Mouse (Mus musculus) lung, embryonic 14.5 days (tissue): ENCODE data around the gene Mpz. TPM values are rescaled to one million over a fixed set of nuclear protein-coding genes. Genes with fewer than 3 reads are reported as not detected.

Experiments used
- ATAC-seq: fragments of 200-750 bp; cut with Nextera tagmentation; 2 replicates; pipeline ENCODE4 v1.8.0; 2017; ENCODE audit warnings: mild to moderate bottlenecking, moderate TSS enrichment, moderate library complexity; ENCODE audit not compliant: insufficient read depth
- DNase-seq: peaks from one replicate; pipeline ENCODE4 v3.0.0-alpha.2; 2015
- H3K27ac ChIP-seq: fragments of 300-500 bp; sonication (generic); 2 replicates; pipeline ENCODE4 v1.5.1; 2014; ENCODE audit warnings: low read depth, mild to moderate bottlenecking, moderate library complexity
- H3K27me3 ChIP-seq: fragments of 300-500 bp; sonication (generic); 2 replicates; pipeline ENCODE4 v1.6.1; 2014; ENCODE audit warnings: low read length, control low read depth; ENCODE audit not compliant: insufficient read depth
- H3K36me3 ChIP-seq: fragments of 300-500 bp; sonication (generic); 2 replicates; pipeline ENCODE4 v1.6.1; 2014; ENCODE audit warnings: control low read depth; ENCODE audit not compliant: insufficient read depth
- H3K4me1 ChIP-seq: fragments of 300-500 bp; sonication (generic); 2 replicates; pipeline ENCODE4 v1.6.1; 2014; ENCODE audit warnings: antibody characterized with exemption, control low read depth; ENCODE audit not compliant: insufficient read depth
- H3K4me2 ChIP-seq: fragments of 300-500 bp; sonication (generic); 2 replicates; pipeline ENCODE4 v1.6.1; 2014; ENCODE audit warnings: mild to moderate bottlenecking
- H3K4me3 ChIP-seq: fragments of 300-500 bp; sonication (generic); 2 replicates; pipeline ENCODE4 v1.5.1; 2014; ENCODE audit warnings: low read depth, low read length
- H3K9ac ChIP-seq: fragments of 300-500 bp; sonication (generic); 2 replicates; pipeline ENCODE4 v1.6.1; 2014
- H3K9me3 ChIP-seq: fragments of 300-500 bp; sonication (generic); 2 replicates; pipeline ENCODE4 v1.6.1; 2016; ENCODE audit warnings: low read depth, low read length, control low read depth
- CTCF ChIP-seq: IDR thresholded peaks from 2 replicates; pipeline ENCODE4 v1.5.1; 2016; ENCODE audit warnings: antibody characterized with exemption, low read depth
- WGBS: fragments of 180-500 bp; shearing (Covaris S2); extraction: QIAGEN DNeasy Blood & Tissue Kit; methylation state at CpG from one replicate; pipeline ENCODE4 v1.1.7; 2014; 5-methylcytosine and 5-hydroxymethylcytosine counted together
- polyA plus RNA-seq: library from polyadenylated mRNA; unstranded; fragments of >200 nt; fragmentation: Nextera tagmentation; extraction: Ambion mirVana; gene quantifications from 2 replicates; pipeline ENCODE4 v1.2.1, GENCODE M21; 2014

Gene Mpz
- polyA plus RNA-seq, 1 experiment from 2014 or later, result 0.24 TPM

DNA sequence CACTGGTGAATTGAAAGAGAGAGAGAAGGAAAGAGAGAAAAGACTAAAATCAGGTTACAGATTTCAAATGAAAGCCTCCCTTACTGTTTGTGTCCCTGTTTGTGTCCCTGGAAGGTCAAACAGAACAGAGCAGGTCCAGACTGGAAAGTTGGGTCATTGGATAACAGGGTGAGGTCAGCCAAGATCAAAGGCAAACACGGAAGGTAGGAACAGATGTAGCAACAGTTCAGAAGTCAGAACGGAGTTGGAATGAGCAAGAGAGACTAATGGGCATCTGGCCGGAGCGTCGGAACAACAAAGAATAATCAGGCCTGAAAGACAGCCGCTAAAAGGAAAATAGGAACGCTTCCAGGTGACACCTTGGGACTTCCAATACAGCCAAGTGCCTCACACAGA is 53.7 kb downstream of the Mpz start:
- no peak for TF ChIP-seq CTCF
- H3K9ac ChIP-seq, result no peak overlapping the region
- ATAC-seq, result no peak
- H3K4me2 ChIP-seq, result no peak overlapping the region
- no peaks in the 10 kb centered on the region for H3K4me1 ChIP-seq
- H3K9me3 ChIP-seq, result no peaks in the 10 kb centered on the region
- 59% methylated on average over 7 of the region's 7 CpGs for WGBS
- no peak overlapping the region for H3K4me3 ChIP-seq
- no peaks in the 10 kb centered on the region for H3K36me3 ChIP-seq
- H3K27ac ChIP-seq, result no peak overlapping the region
- no peak for DNase-seq
- no peaks in the 10 kb centered on the region for H3K27me3 ChIP-seq

DNA sequence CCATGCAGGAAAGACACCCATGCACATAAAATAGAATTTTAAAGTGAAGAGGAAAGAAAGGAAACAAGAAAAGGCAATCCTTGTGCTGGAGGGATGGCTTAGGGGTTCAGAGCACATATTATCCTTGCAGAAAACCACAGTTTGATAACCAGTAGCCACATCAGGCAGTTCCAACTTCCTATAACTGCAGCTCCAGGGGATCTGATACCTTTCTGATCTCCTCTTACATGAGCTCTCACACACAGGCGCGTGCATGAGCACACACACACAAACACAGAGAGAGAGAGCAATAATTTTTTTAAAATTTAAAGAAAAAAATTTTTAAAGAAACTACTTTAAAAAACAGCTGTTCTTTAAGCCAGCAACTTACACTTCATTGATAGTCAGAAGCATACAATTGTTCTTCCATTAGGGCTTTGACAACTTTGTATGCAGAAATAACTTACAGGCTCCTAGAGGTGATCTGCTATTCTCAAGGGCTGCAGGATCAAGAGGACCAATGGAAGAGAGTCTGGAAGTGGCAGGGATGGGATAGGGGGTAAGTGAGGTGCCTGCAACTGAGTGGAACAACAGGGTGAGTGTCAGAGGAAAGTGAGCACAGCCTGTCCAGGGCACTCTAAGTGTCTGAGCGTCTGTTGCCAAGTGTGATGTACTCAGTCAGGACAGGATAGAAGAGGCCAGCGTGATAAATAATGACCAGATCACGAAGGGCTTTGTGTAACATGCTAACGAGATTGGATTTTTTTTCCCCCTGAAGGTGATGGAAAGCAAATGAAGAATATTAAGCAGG is 55.4 kb downstream of the Mpz start:
- Histone ChIP-seq H3K36me3 (no peaks in the 10 kb centered on the region), H3K4me2 (no peak overlapping the region), H3K27me3 (no peaks in the 10 kb centered on the region), H3K9me3 (no peaks in the 10 kb centered on the region), H3K9ac (no peak overlapping the region), H3K27ac (no peak overlapping the region), H3K4me3 (no peak overlapping the region), H3K4me1 (no peaks in the 10 kb centered on the region)
- ATAC-seq, result no peak
- no peak for DNase-seq
- 66% methylated on average over 6 of the region's 6 CpGs for WGBS
- no peak for TF ChIP-seq CTCF

DNA sequence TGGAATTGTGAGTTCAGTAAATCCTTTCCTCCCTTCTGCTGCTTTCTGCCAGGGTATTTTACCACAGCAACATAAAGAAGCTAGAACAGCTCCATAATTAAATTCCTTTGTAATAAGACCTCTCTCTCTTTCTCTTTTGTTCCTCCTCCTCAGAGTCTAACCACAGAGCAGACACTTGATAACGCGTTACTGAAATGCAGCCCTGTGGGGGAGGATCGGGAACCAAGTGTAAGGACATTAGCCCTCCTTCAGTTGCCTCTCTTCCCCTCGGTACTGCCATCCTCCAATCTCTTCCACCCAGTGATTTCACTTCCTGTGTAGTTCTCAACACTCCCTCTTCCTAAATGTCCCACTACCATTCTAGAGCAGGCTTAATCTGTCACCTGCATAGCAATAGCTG is 58.9 kb downstream of the Mpz start:
- 8% methylated on average over 4 of the region's 4 CpGs for WGBS
- no peak for TF ChIP-seq CTCF
- ATAC-seq, result no peak

More for the DNA sequence above, 58.9 kb downstream of the Mpz start:
- Histone ChIP-seq H3K9me3 (no peaks in the 10 kb centered on the region), H3K27ac (no peak overlapping the region), H3K4me3 (no peak overlapping the region), H3K36me3 (no peaks in the 10 kb centered on the region), H3K27me3 (no peaks in the 10 kb centered on the region), H3K4me2 (no peak overlapping the region), H3K4me1 (no peaks in the 10 kb centered on the region), H3K9ac (no peak overlapping the region)
- DNase-seq, result no peak

Other genes with a start within 250 kb of the Mpz start
- gene Fcrlb, start 237.8 kb upstream of the Mpz start, polyA plus RNA-seq, result not detected in 2 replicates
- gene Fcrla, start 223.1 kb upstream of the Mpz start, polyA plus RNA-seq, result not detected in 2 replicates
- gene Fcgr2b, start 174.2 kb upstream of the Mpz start, polyA plus RNA-seq, result 2.3 and 2.4 TPM in 2 replicates
- 0.35 and 0.47 TPM in 2 replicates for gene Fcgr4, start 131.8 kb upstream of the Mpz start, polyA plus RNA-seq
- gene Fcgr3, start 85.8 kb upstream of the Mpz start, polyA plus RNA-seq, result 10.8 and 14.3 TPM in 2 replicates
- 2.0 and 2.2 TPM in 2 replicates for gene Cfap126, start 36.8 kb upstream of the Mpz start, polyA plus RNA-seq
- gene Sdhc, start 108 bp upstream of the Mpz start, polyA plus RNA-seq, result 281 and 304 TPM in 2 replicates
- 5.7 and 6.0 TPM in 2 replicates for gene Pcp4l1, start 45.6 kb downstream of the Mpz start, polyA plus RNA-seq
- gene Nr1i3, start 63.3 kb downstream of the Mpz start, polyA plus RNA-seq, result 0.13 and 0.23 TPM in 2 replicates
- 33.7 and 37.9 TPM in 2 replicates for gene Tomm40l, start 71.8 kb downstream of the Mpz start, polyA plus RNA-seq
- 1.6 and 3.7 TPM in 2 replicates for gene Apoa2, start 74.3 kb downstream of the Mpz start, polyA plus RNA-seq
- gene Fcer1g, start 83.7 kb downstream of the Mpz start, polyA plus RNA-seq, result 44.2 and 47.3 TPM in 2 replicates
- 6.6 and 7.5 TPM in 2 replicates for gene Adamts4, start 99.7 kb downstream of the Mpz start, polyA plus RNA-seq
- 244 and 250 TPM in 2 replicates for gene Ndufs2, start 100.7 kb downstream of the Mpz start, polyA plus RNA-seq
- 80.3 and 94.3 TPM in 2 replicates for gene B4galt3, start 119.6 kb downstream of the Mpz start, polyA plus RNA-seq
- gene Ppox, start 130.5 kb downstream of the Mpz start, polyA plus RNA-seq, result 50.9 and 51.7 TPM in 2 replicates
- 73.9 and 86.0 TPM in 2 replicates for gene Usp21, start 137.3 kb downstream of the Mpz start, polyA plus RNA-seq
- 107 and 108 TPM in 2 replicates for gene Ufc1, start 144.3 kb downstream of the Mpz start, polyA plus RNA-seq
- 48.8 and 48.9 TPM in 2 replicates for gene Dedd, start 178.4 kb downstream of the Mpz start, polyA plus RNA-seq
- gene Nit1, start 194.9 kb downstream of the Mpz start, polyA plus RNA-seq, result 27.5 and 30.1 TPM in 2 replicates
- 40.0 and 44.5 TPM in 2 replicates for gene Pfdn2, start 195.0 kb downstream of the Mpz start, polyA plus RNA-seq
- gene Klhdc9, start 210.1 kb downstream of the Mpz start, polyA plus RNA-seq, result 1.0 and 1.5 TPM in 2 replicates
- gene Nectin4, start 219.4 kb downstream of the Mpz start, polyA plus RNA-seq, result 2.3 and 2.4 TPM in 2 replicates
- 0.91 and 1.6 TPM in 2 replicates for gene Arhgap30, start 238.2 kb downstream of the Mpz start, polyA plus RNA-seq